Mouse (Mus musculus) G1E-ER4 (cell line): Measurements from ENCODE around the gene Ky. TPM values are rescaled to one million over a fixed set of nuclear protein-coding genes. Genes with fewer than 3 reads are reported as not detected.

Experiments used
- GATA1 ChIP-seq: IDR thresholded peaks from one replicate; pipeline ENCODE4 v1.8.0; 2012; ENCODE audit warnings: low read length, inconsistent platforms
- polyA plus RNA-seq: library from polyadenylated mRNA; stranded (reverse); fragments of >175 nt; gene quantifications from 2 replicates; pipeline ENCODE4 v1.2.3, GENCODE M21; 2012

Gene Ky
- polyA plus RNA-seq, 1 experiment, result not detected

GRCm38 (mm10) chr9:102587347-102587746, 81.8 kb downstream of the Ky start:
- TF ChIP-seq GATA1, result no peak

- TF ChIP-seq GATA1, result no peak
Observed at GRCm38 (mm10) chr9:102594667-102595393, 89.3 kb downstream of the Ky start.

Other genes with a start within 250 kb of the Ky start
- not detected in 2 replicates for gene Ephb1, start 151.1 kb upstream of the Ky start, polyA plus RNA-seq
- 48.4 and 69.3 TPM in 2 replicates for gene Anapc13, start 120.5 kb downstream of the Ky start, polyA plus RNA-seq
- 9.8 and 11.7 TPM in 2 replicates for gene Cep63, start 120.8 kb downstream of the Ky start, polyA plus RNA-seq
- not detected in 2 replicates for gene Amotl2, start 210.9 kb downstream of the Ky start, polyA plus RNA-seq